Mouse (Mus musculus) kidney, embryonic 15.5 days (tissue): ENCODE measurements around the gene Mettl22. TPM values are rescaled to one million over a fixed set of nuclear protein-coding genes. Genes with fewer than 3 reads are reported as not detected.

Experiments
- ATAC-seq: fragments of 200-750 bp; cut with Nextera tagmentation; replicated peaks from 2 replicates; pipeline ENCODE4 v1.8.0; 2017; ENCODE audit warnings: moderate TSS enrichment; ENCODE audit not compliant: low FRiP score
- H3K27ac ChIP-seq: fragments of 300-500 bp; sonication (generic); 2 replicates; pipeline ENCODE4 v1.5.1; 2015; ENCODE audit warnings: mild to moderate bottlenecking, inconsistent platforms
- H3K27me3 ChIP-seq: fragments of 300-500 bp; sonication (generic); 2 replicates; pipeline ENCODE4 v1.6.1; 2015; ENCODE audit warnings: inconsistent platforms
- H3K36me3 ChIP-seq: fragments of 300-500 bp; sonication (generic); 2 replicates; pipeline ENCODE4 v1.6.1; 2015; ENCODE audit warnings: inconsistent platforms
- H3K4me1 ChIP-seq: fragments of 300-500 bp; sonication (generic); 2 replicates; pipeline ENCODE4 v1.6.1; 2015; ENCODE audit warnings: inconsistent platforms
- H3K4me2 ChIP-seq: fragments of 300-500 bp; sonication (generic); 2 replicates; pipeline ENCODE4 v1.6.1; 2015; ENCODE audit warnings: moderate library complexity, mild to moderate bottlenecking, inconsistent platforms
- H3K4me3 ChIP-seq: fragments of 300-500 bp; sonication (generic); replicated peaks from 2 replicates; pipeline ENCODE4 v1.5.1; 2015; ENCODE audit warnings: mild to moderate bottlenecking, inconsistent platforms
- H3K9ac ChIP-seq: fragments of 300-500 bp; sonication (generic); 2 replicates; pipeline ENCODE4 v1.6.1; 2015; ENCODE audit warnings: mild to moderate bottlenecking, inconsistent platforms
- H3K9me3 ChIP-seq: fragments of 300-500 bp; sonication (generic); replicated peaks from 2 replicates; pipeline ENCODE4 v1.6.1; 2016; ENCODE audit warnings: inconsistent platforms
- WGBS: fragments of 180-500 bp; shearing (Covaris S2); methylation state at CpG from one replicate; pipeline ENCODE4 v1.1.7; 2015; ENCODE audit warnings: mixed read lengths; 5-methylcytosine and 5-hydroxymethylcytosine counted together
- polyA plus RNA-seq: library from polyadenylated mRNA; unstranded; fragments of >200 nt; fragmentation: Nextera tagmentation; extraction: Ambion mirVana; gene quantifications from 2 replicates; pipeline ENCODE4 v1.2.1, GENCODE M21; 2015

Mettl22 gene
- polyA plus RNA-seq, 1 experiment from 2014 or later: 19.4 TPM

DNA sequence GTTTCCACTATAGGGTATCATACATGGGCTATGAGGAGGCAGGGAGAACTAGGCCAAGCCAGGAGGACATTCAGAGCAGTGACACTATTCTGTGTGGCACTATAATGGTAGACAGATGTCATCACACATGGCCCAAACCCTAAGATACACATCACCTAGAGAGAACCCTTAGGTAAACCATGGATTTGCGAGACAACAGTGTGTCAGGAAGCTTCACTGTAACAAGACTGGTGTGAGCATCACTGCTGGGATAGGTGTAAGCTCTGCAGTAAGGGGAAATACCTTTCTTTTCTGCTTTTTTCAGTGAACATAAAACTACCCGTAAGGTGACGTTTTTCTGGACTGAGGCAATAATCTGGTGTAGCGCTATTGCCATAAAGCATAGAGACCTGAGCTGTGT is 12.2 kb upstream of the Mettl22 start:
- Histone ChIP-seq H3K9ac (no peak overlapping the region), H3K4me1 (no peaks in the 10 kb centered on the region), H3K36me3 (no peaks in the 10 kb centered on the region), H3K27me3 (peaks cover 7% of the 10 kb centered on the region; the same call in 1 of the 2 replicates), H3K4me3 (no peak overlapping the region), H3K9me3 (no peaks in the 10 kb centered on the region), H3K27ac (no peak overlapping the region), H3K4me2 (no peak overlapping the region)
- 93% methylated on average over 4 of the region's 4 CpGs for WGBS
- ATAC-seq: no peak

GRCm38 (mm10) chr16:8459098-8459497 is 11.5 kb upstream of the Mettl22 start:
- Histone ChIP-seq H3K4me1 (no peaks in the 10 kb centered on the region), H3K36me3 (no peaks in the 10 kb centered on the region), H3K9ac (no peak overlapping the region), H3K4me3 (no peak overlapping the region), H3K27me3 (peaks cover 5% of the 10 kb centered on the region; the same call in 1 of the 2 replicates), H3K4me2 (no peak overlapping the region), H3K9me3 (no peaks in the 10 kb centered on the region), H3K27ac (no peak overlapping the region)
- 34% methylated on average over 6 of the region's 6 CpGs for WGBS
- ATAC-seq: no peak

DNA sequence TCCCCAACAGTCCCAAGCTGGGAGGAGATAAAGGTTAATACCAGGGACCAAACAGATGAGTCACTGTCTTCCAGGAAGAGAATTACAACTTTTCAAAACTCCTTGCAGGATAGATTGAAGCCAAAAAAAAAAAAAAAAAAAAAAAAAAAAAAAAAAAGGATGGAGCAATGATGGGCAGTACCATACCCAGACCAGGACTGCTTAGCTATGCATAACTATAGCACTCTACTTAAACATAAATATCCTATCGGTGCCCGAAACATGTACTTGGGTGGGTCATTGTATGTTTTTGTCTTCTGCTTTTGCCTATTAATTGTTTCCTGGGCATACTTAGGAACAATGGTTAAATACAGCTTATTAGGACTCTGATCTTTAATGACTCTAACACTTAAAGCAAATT is 456 bp upstream of the Mettl22 start:
- Histone ChIP-seq H3K9ac (no peak overlapping the region), H3K4me2 (peak overlapping the region; percentile 66), H3K36me3 (peaks cover 4% of the 10 kb centered on the region; the same call in 1 of the 2 replicates), H3K4me3 (peak overlapping the region; percentile 69), H3K27me3 (no peaks in the 10 kb centered on the region), H3K4me1 (peaks cover 10% of the 10 kb centered on the region), H3K9me3 (no peaks in the 10 kb centered on the region), H3K27ac (no peak overlapping the region)
- 83% methylated on average over 2 of the region's 2 CpGs for WGBS
- peak; percentile 55 for ATAC-seq

- H3K4me3 ChIP-seq: no peak overlapping the region
- H3K4me2 ChIP-seq: no peak overlapping the region
- no peak for ATAC-seq
- H3K9ac ChIP-seq: no peak overlapping the region
- WGBS: 94% methylated on average over 9 of the region's 9 CpGs
- H3K36me3 ChIP-seq: peaks cover 58% of the 10 kb centered on the region
- H3K9me3 ChIP-seq: no peaks in the 10 kb centered on the region
- H3K27ac ChIP-seq: no peak overlapping the region
- H3K27me3 ChIP-seq: no peaks in the 10 kb centered on the region
- peaks cover 9% of the 10 kb centered on the region for H3K4me1 ChIP-seq
These were observed 16.9 kb downstream of the Mettl22 start for GRCm38 (mm10) chr16:8487396-8488005.

GRCm38 (mm10) chr16:8489340-8489739 is 18.8 kb downstream of the Mettl22 start:
- 56% methylated on average over 5 of the region's 5 CpGs for WGBS
- H3K27ac ChIP-seq: no peak overlapping the region
- no peak overlapping the region for H3K4me2 ChIP-seq
- H3K36me3 ChIP-seq: peaks cover 41% of the 10 kb centered on the region
- ATAC-seq: no peak
- H3K4me3 ChIP-seq: no peak overlapping the region
- H3K9ac ChIP-seq: no peak overlapping the region
- H3K9me3 ChIP-seq: no peaks in the 10 kb centered on the region
- no peaks in the 10 kb centered on the region for H3K27me3 ChIP-seq
- peaks cover 9% of the 10 kb centered on the region for H3K4me1 ChIP-seq

GRCm38 (mm10) chr16:8491743-8492490 is 21.3 kb downstream of the Mettl22 start:
- Histone ChIP-seq H3K4me1 (peaks cover 9% of the 10 kb centered on the region), H3K4me2 (no peak overlapping the region), H3K36me3 (peaks cover 22% of the 10 kb centered on the region), H3K4me3 (no peak overlapping the region), H3K27me3 (no peaks in the 10 kb centered on the region), H3K9me3 (no peaks in the 10 kb centered on the region), H3K9ac (no peak overlapping the region), H3K27ac (no peak overlapping the region)
- WGBS: 10% methylated on average over 13 of the region's 13 CpGs
- peak; percentile 90 for ATAC-seq

GRCm38 (mm10) chr16:8494268-8494667 is 23.7 kb downstream of the Mettl22 start:
- ATAC-seq: 0 out of 2 replicates have a peak, but pooled peaks have one; percentile 34
- no peaks in the 10 kb centered on the region for H3K9me3 ChIP-seq
- peaks cover 9% of the 10 kb centered on the region for H3K4me1 ChIP-seq
- 0 out of 2 replicates have a peak, but pooled peaks cover 2% of the 10 kb centered on the region for H3K27me3 ChIP-seq
- no peak overlapping the region for H3K9ac ChIP-seq
- no peak overlapping the region for H3K4me3 ChIP-seq
- 24% methylated on average over 4 of the region's 4 CpGs for WGBS
- no peak overlapping the region for H3K27ac ChIP-seq
- peaks cover 6% of the 10 kb centered on the region; the same call in 1 of the 2 replicates for H3K36me3 ChIP-seq
- H3K4me2 ChIP-seq: no peak overlapping the region

- Histone ChIP-seq H3K4me3 (no peak overlapping the region), H3K27me3 (0 out of 2 replicates have a peak, but pooled peaks cover 2% of the 10 kb centered on the region), H3K27ac (no peak overlapping the region), H3K9me3 (no peaks in the 10 kb centered on the region), H3K4me1 (peaks cover 4% of the 10 kb centered on the region), H3K36me3 (no peaks in the 10 kb centered on the region), H3K4me2 (no peak overlapping the region), H3K9ac (no peak overlapping the region)
- no peak for ATAC-seq
- WGBS: 67% methylated on average over 2 of the region's 2 CpGs
These were observed 26.4 kb downstream of the Mettl22 start for GRCm38 (mm10) chr16:8496967-8497366.

- no peaks in the 10 kb centered on the region for H3K9me3 ChIP-seq
- H3K27me3 ChIP-seq: no peaks in the 10 kb centered on the region
- no peaks in the 10 kb centered on the region for H3K4me1 ChIP-seq
- H3K36me3 ChIP-seq: no peaks in the 10 kb centered on the region
- 41% methylated on average over 2 of the region's 2 CpGs for WGBS
- H3K4me3 ChIP-seq: no peak overlapping the region
- no peak overlapping the region for H3K4me2 ChIP-seq
- H3K27ac ChIP-seq: no peak overlapping the region
- ATAC-seq: no peak
- H3K9ac ChIP-seq: no peak overlapping the region
These were observed 33.7 kb downstream of the Mettl22 start for GRCm38 (mm10) chr16:8504271-8504670.

DNA sequence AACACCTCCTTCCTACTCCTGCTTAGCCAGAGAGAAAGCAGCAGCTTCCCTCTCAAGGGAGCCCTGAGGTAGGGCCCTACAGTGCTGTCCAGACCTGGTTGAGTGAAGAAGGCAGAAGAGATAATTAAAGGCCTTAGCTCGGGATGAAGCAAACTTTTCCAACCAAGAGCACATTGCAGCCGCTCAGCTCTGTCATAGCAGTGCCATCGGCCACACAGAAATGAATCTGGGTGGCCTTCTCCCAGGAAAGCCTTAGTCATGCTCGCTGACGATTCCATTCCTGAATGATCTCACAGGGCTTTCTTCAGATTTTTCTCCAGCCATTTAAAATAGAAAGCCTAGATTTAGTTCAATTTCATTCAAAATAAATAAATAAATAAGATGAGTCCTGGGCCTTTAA is 39.3 kb downstream of the Mettl22 start:
- Histone ChIP-seq H3K36me3 (no peaks in the 10 kb centered on the region), H3K9ac (no peak overlapping the region), H3K4me2 (no peak overlapping the region), H3K4me1 (peaks cover 17% of the 10 kb centered on the region), H3K9me3 (no peaks in the 10 kb centered on the region), H3K4me3 (no peak overlapping the region), H3K27me3 (no peaks in the 10 kb centered on the region), H3K27ac (no peak overlapping the region)
- no peak for ATAC-seq
- WGBS: 73% methylated on average over 5 of the region's 5 CpGs

DNA sequence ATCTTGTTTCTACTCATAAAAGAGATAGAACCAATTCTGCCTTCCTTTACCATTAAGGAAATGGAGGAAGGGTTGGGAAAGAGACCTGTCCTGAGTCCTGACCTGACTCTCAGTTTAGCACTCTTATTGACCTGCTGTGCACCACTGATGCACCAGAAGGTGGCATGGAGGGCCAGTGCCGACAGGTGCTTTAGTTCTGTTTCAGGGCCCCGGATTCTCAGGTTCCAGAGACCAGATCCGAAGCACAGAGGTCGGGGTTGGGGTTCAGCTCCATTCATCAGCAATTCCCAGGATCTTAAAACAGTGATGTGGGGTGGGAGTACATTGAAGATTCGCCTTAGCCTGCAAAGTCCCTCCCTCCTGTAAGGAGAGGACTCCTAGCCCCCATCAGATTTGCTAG is 42.2 kb downstream of the Mettl22 start:
- H3K4me2 ChIP-seq: peak overlapping the region; percentile 85
- H3K4me1 ChIP-seq: peaks cover 21% of the 10 kb centered on the region
- no peaks in the 10 kb centered on the region for H3K9me3 ChIP-seq
- peak overlapping the region; percentile 68 for H3K4me3 ChIP-seq
- peak overlapping the region; percentile 33; the same call in 1 of the 2 replicates for H3K27ac ChIP-seq
- WGBS: under 1% methylated on average over 5 of the region's 5 CpGs
- no peak overlapping the region for H3K9ac ChIP-seq
- no peaks in the 10 kb centered on the region for H3K36me3 ChIP-seq
- peak; percentile 61 for ATAC-seq
- no peaks in the 10 kb centered on the region for H3K27me3 ChIP-seq

DNA sequence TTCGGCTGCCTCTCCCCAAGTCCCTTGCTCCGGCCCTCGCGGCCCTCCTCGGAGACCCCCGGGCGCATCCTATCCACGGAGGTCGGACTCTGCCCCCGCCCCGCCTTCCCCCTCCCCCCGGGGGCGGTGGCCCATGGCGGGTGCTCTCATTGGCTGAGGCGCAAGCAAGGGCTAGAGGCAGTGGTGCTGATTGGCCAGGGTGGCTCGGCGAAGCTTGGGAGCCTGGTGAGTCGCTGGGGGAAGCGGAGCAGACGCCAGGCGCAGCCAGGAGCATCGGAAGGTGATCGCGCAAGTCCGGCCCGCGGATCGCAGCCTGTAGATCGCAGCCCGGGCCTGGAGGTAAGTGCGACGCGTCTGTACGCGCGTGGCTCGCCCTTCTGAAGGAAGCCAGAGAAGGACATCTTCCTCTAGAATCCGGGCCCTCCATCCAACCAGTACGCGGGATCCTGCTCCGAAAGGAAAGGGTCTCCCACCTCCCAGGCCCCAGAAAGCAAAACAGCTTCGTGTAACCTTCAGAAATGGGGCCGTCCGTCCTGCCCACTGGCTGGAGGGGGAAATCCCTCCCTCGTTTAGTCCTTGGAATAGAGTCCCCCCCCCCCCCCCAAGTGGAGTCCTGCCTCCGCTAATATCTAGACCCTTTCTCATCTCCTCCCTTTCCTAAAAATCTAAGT is 42.8 kb downstream of the Mettl22 start, which contains the start of gene Abat:
Gene Abat (plus strand): TSS at position 194 of the 671 bp plus-strand sequence.
- Histone ChIP-seq H3K4me2 (peak within 1 kb of the TSS; percentile 85), H3K27ac (peak within 1 kb of the TSS; percentile 76), H3K9ac (peak within 1 kb of the TSS; percentile 52), H3K36me3 (no peaks in the 10 kb centered on the region), H3K9me3 (no peaks in the 10 kb centered on the region), H3K27me3 (no peaks in the 10 kb centered on the region), H3K4me1 (peaks cover 21% of the 10 kb centered on the region), H3K4me3 (peak within 1 kb of the TSS; percentile 68)
- ATAC-seq: peak; percentile 99
- under 1% methylated on average over 46 of the region's 46 CpGs for WGBS
